Mouse (Mus musculus) right cerebral cortex, postnatal 36 days (tissue): ENCODE measurements around the gene Nt5c1a.
A peak's percentile ranks its signal among the peaks of the same experiment; 100 is the strongest.

Experiments
- DNase-seq, 2 experiments: peaks; one replicate each; pipeline ENCODE4 v3.0.0; 2022; ENCODE audit warnings: low spot score in 2 of 2, mixed read lengths in 1 of 2

The Nt5c1a gene

DNA sequence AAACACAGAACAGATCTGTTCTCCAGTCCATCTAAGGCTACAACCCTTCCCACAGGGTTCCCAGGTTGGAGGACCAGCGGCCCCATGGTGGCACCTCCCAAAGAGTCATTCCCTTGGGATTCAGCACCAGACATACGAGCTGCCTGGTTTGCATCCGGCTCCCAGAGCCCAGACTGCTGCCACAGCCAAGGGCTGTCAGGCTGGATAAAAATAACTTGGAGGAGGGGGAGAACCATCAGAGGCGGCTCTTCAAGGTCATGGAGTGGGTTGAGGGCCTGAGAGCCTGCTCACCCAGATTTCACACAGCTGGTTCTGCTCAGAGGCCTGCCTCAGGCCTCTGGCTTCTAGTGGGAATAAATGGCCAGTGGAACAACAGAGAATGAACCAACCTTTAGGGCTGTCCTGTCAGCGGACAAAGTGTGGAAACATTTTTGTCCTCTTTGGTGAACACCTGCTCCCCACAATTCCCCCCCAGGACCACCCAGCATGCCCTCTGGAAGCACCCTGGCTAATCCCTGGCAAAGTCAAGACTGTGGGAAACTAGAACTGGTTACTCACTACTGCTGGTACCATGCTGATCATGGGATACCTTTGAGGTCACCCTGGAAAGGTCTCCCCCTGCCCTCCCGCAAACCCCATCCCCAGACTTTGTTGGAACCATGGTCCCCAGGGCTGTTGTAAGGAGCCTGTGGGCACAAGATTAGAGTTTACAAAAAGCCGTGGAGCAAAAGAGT lies 46.0 kb downstream of the Nt5c1a start:
- DNase-seq = no peak

DNA sequence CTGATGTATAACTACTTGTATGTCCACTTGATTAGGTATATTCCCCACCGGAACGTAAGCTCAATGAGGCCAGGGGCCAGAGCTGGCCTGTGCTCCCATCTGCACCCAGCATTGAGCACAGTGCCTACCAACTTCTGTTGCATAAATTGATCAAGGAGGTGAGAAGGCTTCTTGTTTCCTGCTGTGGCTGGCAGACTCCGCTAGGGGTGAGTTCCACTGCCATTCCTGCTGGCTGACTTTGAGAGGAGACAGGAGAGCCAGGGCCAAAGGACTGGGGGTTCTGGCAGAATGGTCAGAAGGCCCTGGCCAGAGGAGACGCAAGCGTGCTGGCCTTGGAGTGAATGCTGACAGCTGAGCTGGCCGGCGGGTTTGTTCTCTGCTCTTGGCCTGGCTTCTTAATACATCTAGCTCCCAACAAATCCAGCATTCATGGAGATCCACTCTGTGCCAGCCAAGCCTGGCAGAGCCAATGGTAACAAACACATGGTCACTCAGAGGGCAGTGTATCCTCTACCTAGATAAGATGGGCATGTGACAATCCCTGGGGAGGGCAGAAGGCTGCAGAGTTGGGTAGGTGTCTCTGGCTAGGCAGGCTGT lies 47.8 kb downstream of the Nt5c1a start:
- peak; percentile 72 to 78 for DNase-seq

DNA sequence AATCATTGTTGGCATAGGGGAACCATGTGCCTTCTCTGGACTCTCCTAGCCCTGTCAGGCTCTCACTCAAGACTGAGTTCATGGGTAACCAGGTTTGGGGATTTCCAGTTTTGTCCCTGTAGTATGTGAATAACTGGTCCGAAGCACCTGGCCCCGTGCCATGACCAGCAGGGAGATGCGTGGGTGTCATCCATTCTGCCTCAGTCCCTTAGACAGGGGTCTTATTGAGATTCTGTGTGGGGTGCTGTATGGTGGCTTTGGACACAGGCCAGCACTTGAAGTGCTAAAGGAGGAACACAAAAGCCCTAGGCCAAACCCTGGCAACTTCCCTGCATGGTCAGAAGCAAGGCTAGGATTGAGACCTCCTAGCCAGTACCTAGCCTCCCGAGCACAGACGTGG lies 50.9 kb downstream of the Nt5c1a start:
- no peak for DNase-seq

- DNase-seq = no peak
These were observed 53.3 kb downstream of the Nt5c1a start for GRCm38 (mm10) chr4:123254617-123255016.

- no peak for DNase-seq
These were observed 58.9 kb downstream of the Nt5c1a start for GRCm38 (mm10) chr4:123260071-123260746.

GRCm38 (mm10) chr4:123261721-123262401 lies 60.6 kb downstream of the Nt5c1a start, which contains the start of gene Pabpc4:
Gene Pabpc4, plus strand, starts transcription at chr4:123262351.
- DNase-seq = no peak
